Mouse (Mus musculus) c-Kit-negative CD71-positive TER-119-positive erythroid progenitor cells, embryonic 14.5 days (primary cell): Measurements from ENCODE around the gene Camkv.
A peak's percentile ranks its signal among the peaks of the same experiment; 100 is the strongest.

Experiments
- DNase-seq: peaks from one replicate; pipeline ENCODE4 v3.0.0-alpha.2; 2013; ENCODE audit warnings: low read depth, low spot score

Gene Camkv

GRCm38 (mm10) chr9:107935374-107935773 is at the start of gene Camkv:
TSS of gene Camkv (plus strand) at chr9:107935674.
- no peak for DNase-seq

- DNase-seq: peak; percentile 58
Measured at GRCm38 (mm10) chr9:107887804-107888266, 47.6 kb upstream of the Camkv start, which contains the start of gene Mon1a. TSS of gene Mon1a (plus strand) at chr9:107888151.

- DNase-seq: no peak
Measured at GRCm38 (mm10) chr9:107888267-107888850, 47.1 kb upstream of the Camkv start.

- no peak for DNase-seq
Measured at GRCm38 (mm10) chr9:107890260-107890659, 45.2 kb upstream of the Camkv start.

- no peak for DNase-seq
Measured at GRCm38 (mm10) chr9:107891023-107891422, 44.5 kb upstream of the Camkv start.

- no peak for DNase-seq
Measured at GRCm38 (mm10) chr9:107898563-107898962, 36.9 kb upstream of the Camkv start.

- no peak for DNase-seq
Measured at GRCm38 (mm10) chr9:107899855-107900254, 35.6 kb upstream of the Camkv start.

- no peak for DNase-seq
Measured at GRCm38 (mm10) chr9:107900840-107901626, 34.4 kb upstream of the Camkv start.

- DNase-seq: no peak
Measured at GRCm38 (mm10) chr9:107901627-107901914, 33.9 kb upstream of the Camkv start.

GRCm38 (mm10) chr9:107904726-107905125 is 30.7 kb upstream of the Camkv start:
- DNase-seq: peak; percentile 72

GRCm38 (mm10) chr9:107906252-107906966 is 29.1 kb upstream of the Camkv start, which contains the start of gene Mst1r:
TSS of gene Mst1r (plus strand) at chr9:107906873.
- no peak for DNase-seq

- DNase-seq: no peak
Measured at GRCm38 (mm10) chr9:107906967-107907800, 28.3 kb upstream of the Camkv start.

GRCm38 (mm10) chr9:107907801-107908120 is 27.7 kb upstream of the Camkv start:
- DNase-seq: no peak

- DNase-seq: no peak
Measured at GRCm38 (mm10) chr9:107908410-107909158, 26.9 kb upstream of the Camkv start.

GRCm38 (mm10) chr9:107910025-107910769 is 25.3 kb upstream of the Camkv start:
- no peak for DNase-seq

- DNase-seq: no peak
Measured at GRCm38 (mm10) chr9:107914764-107915420, 20.6 kb upstream of the Camkv start.

GRCm38 (mm10) chr9:107917895-107918608 is 17.4 kb upstream of the Camkv start:
- DNase-seq: no peak

GRCm38 (mm10) chr9:107918884-107919283 is 16.6 kb upstream of the Camkv start:
- DNase-seq: no peak

- DNase-seq: no peak
Measured at GRCm38 (mm10) chr9:107919441-107919840, 16.0 kb upstream of the Camkv start.
